Mouse (Mus musculus) left cerebral cortex, postnatal 25 days (tissue): ENCODE data around the gene Olfr1110. TPM values are rescaled to one million over a fixed set of nuclear protein-coding genes. Genes with fewer than 3 reads are reported as not detected.
"Not testable (repeated sequence)": the region's sequence is repeated elsewhere in the genome, so short reads cannot be mapped to it uniquely, and the experiment has no call there.

Experiments
- DNase-seq, 2 experiments: peaks; one replicate each; pipeline ENCODE4 v3.0.0; 2022; ENCODE audit warnings: low spot score in 2 of 2, mixed read lengths in 1 of 2
- intact Hi-C: fragments of 180-260 bp; cut with DNase I; formaldehyde crosslinking; loops from one replicate; pipeline ENCODE4 v1.15.1; 2025
- total RNA-seq, 2 experiments: library from RNA; stranded (reverse); gene quantifications; 2 replicates each; pipeline ENCODE4 v1.2.3; 2021

Olfr1110 gene
- not detected for total RNA-seq

GRCm38 (mm10) chr2:87140200-87140599 is at the start of gene Olfr1110:
Gene Olfr1110, minus strand, starts transcription at chr2:87140300.
- DNase-seq = no peak
- intact Hi-C loops = no loop called here

- intact Hi-C loops = no loop called here
- no peak for DNase-seq
Observed at GRCm38 (mm10) chr2:87187498-87187897, 47.4 kb upstream of the Olfr1110 start, which contains the start of gene Olfr1112. Gene Olfr1112, plus strand, starts transcription at chr2:87187798.

DNA sequence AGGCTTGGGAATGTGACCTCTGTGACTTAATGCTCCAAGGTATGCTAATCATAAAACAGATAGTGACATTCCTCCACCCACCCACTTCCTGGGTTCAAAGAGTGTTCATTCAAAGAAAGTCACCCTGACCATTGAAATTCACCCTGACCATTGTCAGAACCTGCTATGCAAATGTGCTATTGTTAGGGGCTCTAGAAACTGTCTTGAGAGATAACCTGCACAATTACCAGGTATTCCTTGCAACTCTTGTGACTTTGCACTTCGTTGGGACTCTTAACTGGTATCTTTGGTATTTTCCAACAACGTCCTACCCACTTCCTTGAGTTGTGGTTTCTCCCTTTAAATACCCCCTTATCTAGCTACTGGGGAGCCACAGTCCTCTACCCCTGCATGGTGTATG is 27.6 kb upstream of the Olfr1110 start:
- DNase-seq, intact Hi-C loops: not testable (repeated sequence)

DNA sequence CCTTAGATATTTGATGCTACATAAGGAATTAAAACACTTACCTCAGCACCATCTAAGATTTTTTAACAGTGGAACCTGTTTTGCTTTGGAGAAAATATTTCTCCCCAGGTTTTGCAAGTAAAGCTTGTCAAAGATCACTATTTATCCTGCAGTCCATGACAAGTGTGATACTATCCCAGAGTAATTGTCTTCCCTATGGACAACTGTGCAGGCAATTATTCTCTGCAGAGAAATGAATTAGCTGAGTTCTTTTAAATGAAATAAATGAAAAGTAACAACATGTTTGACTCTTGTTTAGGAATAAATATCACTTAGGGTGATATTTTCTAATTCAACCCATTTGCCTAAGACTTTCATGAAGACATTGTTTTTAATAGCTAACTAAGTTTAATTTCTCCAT is 12.4 kb upstream of the Olfr1110 start, which contains the start of gene Olfr1111:
Gene Olfr1111 (minus strand): TSS at position 101 of the 400 bp plus-strand sequence.
- intact Hi-C loops = no loop called here
- DNase-seq = no peak

GRCm38 (mm10) chr2:87114467-87114866 is 25.6 kb downstream of the Olfr1110 start, which contains the start of gene Olfr259:
Gene Olfr259, minus strand, starts transcription at chr2:87114567.
- DNase-seq = no peak
- intact Hi-C loops = no loop called here

DNA sequence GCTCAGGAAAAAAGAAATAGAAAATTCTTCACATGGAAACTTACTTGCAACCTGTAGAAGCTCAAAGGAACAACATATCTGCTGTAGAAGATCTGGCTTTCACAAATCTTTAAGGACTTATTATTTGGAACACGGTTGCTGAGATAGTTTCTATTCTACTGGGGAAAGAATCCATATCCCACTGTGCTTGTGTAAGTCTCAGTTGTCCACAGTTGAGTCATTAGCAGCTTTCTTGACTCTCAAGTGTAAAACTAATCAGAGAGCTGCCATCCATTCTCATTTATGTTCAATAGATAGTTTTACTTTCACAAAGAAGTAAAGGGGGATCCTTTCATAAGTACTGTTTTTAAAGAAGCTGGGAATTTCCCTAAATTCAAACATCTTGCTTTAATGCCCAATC is 44.2 kb downstream of the Olfr1110 start, which contains the start of gene Olfr1109:
Gene Olfr1109 (minus strand): TSS at position 101 of the 400 bp plus-strand sequence.
- intact Hi-C loops = no loop called here
- no peak for DNase-seq

Other genes with a start within 250 kb of the Olfr1110 start
- not detected for gene Olfr1097, start 248.1 kb downstream of the Olfr1110 start, total RNA-seq
- not detected for gene Olfr1098, start 215.8 kb downstream of the Olfr1110 start, total RNA-seq
- not detected for gene Olfr1099, start 179.6 kb downstream of the Olfr1110 start, total RNA-seq
- gene Olfr1100, start 160.3 kb downstream of the Olfr1110 start, total RNA-seq = not detected
- gene Olfr1101, start 149.1 kb downstream of the Olfr1110 start, total RNA-seq = not detected
- not detected for gene Olfr1102, start 141.9 kb downstream of the Olfr1110 start, total RNA-seq
- not detected for gene Olfr1104, start 113.2 kb downstream of the Olfr1110 start, total RNA-seq
- gene Olfr1105, start 103.8 kb downstream of the Olfr1110 start, total RNA-seq = not detected
- not detected for gene Olfr1106, start 88.0 kb downstream of the Olfr1110 start, total RNA-seq
- not detected for gene Olfr1107, start 64.5 kb downstream of the Olfr1110 start, total RNA-seq
- gene Olfr1109, start 44.3 kb downstream of the Olfr1110 start, total RNA-seq = not detected
- gene Olfr259, start 25.7 kb downstream of the Olfr1110 start, total RNA-seq = not detected
- not detected for gene Olfr1111, start 12.3 kb upstream of the Olfr1110 start, total RNA-seq
- not detected for gene Olfr1112, start 47.5 kb upstream of the Olfr1110 start, total RNA-seq
- not detected for gene Olfr1113, start 68.7 kb upstream of the Olfr1110 start, total RNA-seq
- gene Olfr1115, start 107.7 kb upstream of the Olfr1110 start, total RNA-seq = not detected
- gene Olfr1116, start 127.2 kb upstream of the Olfr1110 start, total RNA-seq = not detected
- gene Olfr1118, start 167.3 kb upstream of the Olfr1110 start, total RNA-seq = not detected
- not detected for gene Olfr1120, start 214.5 kb upstream of the Olfr1110 start, total RNA-seq
- gene Olfr1121, start 229.6 kb upstream of the Olfr1110 start, total RNA-seq = not detected
- gene Olfr1122, start 245.5 kb upstream of the Olfr1110 start, total RNA-seq = under 1 TPM in 1 of 2 experiments, not detected in 1; 0.14 TPM